Mouse (Mus musculus): ENCODE measurements around the gene Ackr4.

Ackr4 gene

DNA sequence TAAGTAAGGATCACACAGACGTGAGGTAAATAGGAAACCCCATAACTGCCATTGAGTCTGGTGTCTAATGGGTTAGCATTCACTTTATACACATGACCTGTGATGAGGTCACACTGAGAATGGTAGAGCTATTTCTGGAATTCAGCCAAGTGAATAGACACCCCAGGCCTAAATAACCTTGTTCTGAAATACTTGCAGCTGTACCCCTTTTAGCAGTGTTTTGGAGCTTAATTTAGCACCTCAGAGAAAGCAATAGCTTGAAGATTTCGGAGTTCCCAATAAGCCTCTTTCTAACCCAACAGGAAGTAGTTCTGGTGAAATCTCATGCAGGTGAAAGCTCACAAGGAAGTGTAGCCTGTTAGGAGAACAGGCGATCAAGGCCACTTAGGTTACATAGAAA, at the start of gene Ackr4:
TSS of gene Ackr4 (minus strand) at position 101 of the 400 bp plus-strand sequence.
- peak; percentile 5 for DNase-seq (ENCODE audit: low spot score)

- no peak for DNase-seq (ENCODE audit: low spot score)
Measured at GRCm38 (mm10) chr9:104172342-104172741, 45.6 kb upstream of the Ackr4 start.

DNA sequence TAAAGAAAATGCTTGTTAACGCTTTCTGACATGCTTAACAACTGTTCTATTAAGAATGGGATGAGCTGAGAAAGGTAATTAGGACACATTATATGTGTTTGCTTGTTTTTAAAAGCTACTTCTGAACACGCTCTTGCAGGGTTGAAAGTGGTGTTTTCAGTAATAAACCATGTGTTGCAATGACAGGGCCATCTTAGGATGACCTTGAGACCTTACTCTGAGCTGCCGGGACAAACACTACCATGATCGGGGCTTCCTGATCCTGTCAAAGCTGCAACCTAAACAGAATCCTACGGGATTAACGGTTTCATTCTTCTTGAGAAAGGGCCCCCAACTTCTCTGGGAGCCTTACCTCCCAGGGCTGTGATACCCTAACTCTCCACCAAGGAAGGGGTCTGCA, 44.9 kb upstream of the Ackr4 start:
- DNase-seq (ENCODE audit: low spot score): no peak

DNA sequence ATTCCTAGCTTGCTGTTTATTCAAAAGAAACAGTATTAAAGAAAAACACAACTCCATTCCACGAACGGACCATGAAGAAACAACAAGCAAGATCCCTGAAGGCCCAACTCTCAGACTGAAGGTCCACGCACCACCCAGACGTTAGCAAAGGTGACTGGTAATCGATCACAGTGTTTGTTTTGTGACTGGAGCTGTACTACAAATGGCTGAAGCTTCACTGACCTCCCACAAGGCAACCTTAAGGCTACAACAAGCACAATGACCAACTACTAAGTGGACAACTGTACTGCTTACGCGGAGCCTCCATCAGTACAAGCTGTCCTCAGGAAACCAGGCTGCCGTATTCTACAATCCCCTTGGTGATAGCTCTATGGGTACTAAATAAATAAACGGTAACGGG, 43.3 kb upstream of the Ackr4 start:
- no peak for DNase-seq (ENCODE audit: low spot score)

- no peak for DNase-seq (ENCODE audit: low spot score)
Measured at GRCm38 (mm10) chr9:104165926-104166325, 39.2 kb upstream of the Ackr4 start.

GRCm38 (mm10) chr9:104164194-104164593, 37.5 kb upstream of the Ackr4 start:
- DNase-seq (ENCODE audit: low spot score): no peak

- DNase-seq (ENCODE audit: low spot score): no peak
Measured at GRCm38 (mm10) chr9:104161117-104161516, 34.4 kb upstream of the Ackr4 start.

DNA sequence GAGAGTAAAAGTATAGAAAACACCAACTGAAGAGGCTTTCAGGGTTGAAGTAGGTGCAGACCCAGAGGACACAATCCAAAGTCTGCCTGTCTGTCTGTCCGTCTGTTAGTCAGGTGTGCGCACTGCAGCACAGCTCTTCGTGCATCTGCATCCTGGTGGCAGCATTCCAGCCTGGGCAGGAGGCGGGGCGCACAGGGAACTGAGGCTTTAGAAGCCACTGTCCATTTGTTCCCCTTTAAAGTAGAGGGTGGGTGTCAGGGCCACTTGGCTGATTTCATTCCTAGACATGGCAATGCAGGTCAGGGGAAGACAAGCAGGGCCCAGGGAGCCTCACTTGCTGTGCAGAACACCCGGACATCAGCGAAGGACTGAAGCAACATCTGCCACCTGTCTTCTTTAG, 30.6 kb upstream of the Ackr4 start:
- DNase-seq (ENCODE audit: low spot score): no peak

- DNase-seq (ENCODE audit: low spot score): no peak
Measured at GRCm38 (mm10) chr9:104156506-104156905, 29.8 kb upstream of the Ackr4 start.

DNA sequence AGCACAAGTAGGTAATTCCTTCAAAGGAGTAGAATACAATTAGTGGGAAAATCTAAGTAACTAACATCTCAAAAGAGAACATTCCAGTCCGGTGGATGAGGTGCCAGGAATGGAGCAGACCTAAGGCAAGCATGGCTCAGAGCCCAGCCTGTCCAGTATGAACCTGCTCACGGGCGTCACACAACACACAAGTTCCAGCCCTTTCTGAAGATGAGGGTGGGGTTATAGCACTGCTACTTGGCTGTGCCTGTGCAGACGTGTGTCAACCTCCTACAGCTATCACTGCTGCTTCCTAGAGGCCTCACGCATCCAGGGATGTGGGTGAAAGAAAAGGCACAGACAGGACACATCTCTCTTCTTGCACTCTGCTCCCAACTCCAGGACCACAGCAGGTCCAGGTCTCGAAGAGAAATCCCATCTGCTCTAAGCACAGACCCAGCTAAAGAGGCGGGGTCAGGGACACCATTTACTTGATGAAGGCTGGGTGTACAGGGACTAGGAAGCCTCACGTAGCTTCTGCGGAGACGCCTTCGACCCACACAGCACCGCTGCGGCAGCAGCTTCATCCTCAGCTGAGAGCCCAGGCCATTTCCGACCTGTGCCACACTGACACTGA, 28.5 kb upstream of the Ackr4 start:
- DNase-seq (ENCODE audit: low spot score): no peak

DNA sequence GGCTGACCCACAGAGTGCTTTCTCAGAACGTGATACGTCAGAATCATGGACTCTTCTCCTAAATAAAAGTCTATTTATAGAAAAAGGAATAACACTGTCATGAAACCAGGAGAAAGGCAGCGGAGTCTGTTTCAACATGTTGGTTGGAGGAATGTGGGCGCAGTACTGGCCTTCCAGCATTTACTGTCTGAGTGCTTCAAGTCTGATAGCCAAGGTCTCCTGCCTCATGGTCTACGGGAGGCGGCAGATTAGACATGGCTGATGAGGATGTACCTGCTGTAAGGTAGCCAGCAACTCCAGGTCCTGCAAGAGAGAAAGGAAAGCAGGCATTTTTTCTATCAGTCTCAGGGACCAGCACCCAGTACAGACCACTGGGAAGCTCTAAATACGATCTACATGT, 25.4 kb upstream of the Ackr4 start:
- no peak for DNase-seq (ENCODE audit: low spot score)

DNA sequence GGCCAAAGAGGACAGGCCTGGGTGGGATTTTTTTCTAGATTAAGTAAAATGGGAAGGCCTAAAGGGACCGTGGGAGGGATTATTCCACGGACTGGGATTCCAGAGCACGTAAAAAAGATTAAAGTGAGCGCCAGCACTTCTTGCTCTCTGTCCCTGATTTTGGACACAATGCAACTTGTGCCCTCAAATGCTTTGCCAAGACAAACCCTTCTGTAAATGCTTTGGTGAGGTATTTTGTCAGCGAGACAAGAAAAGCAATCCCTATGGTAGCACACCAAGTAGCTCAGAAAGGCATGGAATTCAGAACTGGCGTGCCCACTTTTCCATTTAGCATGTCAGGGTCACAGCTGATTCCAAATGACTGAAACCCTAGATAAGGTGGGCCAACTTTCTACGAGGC, 22.2 kb upstream of the Ackr4 start:
- no peak for DNase-seq (ENCODE audit: low spot score)

GRCm38 (mm10) chr9:104146683-104147082, 19.9 kb upstream of the Ackr4 start:
- no peak for DNase-seq (ENCODE audit: low spot score)

DNA sequence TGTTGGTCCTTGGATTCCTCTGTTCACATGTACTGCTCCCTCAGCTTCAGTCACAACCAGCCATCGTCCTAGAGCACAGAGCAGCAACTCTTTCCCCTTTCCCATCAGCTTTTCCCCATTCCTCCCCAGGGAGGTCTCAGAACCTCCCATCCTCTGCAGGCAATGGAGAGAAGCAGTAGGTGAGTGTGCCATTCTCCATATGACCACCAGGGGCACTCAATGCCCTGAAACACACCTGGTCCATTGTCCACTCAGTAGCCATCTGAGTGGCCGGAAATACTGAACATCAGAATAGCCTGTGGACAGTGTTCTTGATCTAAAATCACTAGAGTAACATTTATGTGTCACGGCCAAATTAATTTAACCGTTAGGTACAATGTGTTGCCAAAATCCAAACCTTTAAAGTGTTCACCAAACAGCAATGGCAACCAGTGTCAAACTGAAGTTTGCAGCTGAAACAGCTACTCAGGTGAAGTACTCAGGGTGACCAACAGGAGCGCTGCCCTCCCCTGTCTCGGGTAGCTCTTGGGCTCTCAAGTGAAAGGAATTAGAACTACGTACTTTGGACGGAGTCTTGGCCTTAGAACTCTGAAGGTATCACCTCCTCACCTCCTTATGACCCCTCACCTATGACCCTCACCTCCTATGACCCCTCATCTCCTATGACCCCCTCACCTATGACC, 17.7 kb upstream of the Ackr4 start:
- peak; percentile 17 for DNase-seq (ENCODE audit: low spot score)

DNA sequence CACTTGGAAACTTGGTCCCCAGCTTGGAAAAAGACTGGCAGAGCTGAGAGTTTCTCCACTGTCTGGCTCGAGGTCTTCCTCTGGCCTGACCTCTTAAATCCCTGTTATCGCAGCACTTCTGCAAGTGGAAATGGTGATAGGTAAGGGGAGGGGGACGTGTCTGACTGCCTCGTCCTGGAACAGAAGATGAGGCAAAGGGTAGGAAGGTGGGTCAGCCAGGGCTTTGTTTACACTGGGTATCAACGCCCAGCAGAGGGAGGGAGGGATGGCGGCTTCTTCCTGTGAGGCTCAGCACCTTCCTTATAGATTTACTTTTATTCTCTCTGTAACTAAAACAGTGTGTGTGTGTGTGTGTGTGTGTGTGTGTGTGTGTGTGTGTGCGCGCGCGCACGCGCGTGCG, 16.1 kb upstream of the Ackr4 start:
- DNase-seq (ENCODE audit: low spot score): no peak

DNA sequence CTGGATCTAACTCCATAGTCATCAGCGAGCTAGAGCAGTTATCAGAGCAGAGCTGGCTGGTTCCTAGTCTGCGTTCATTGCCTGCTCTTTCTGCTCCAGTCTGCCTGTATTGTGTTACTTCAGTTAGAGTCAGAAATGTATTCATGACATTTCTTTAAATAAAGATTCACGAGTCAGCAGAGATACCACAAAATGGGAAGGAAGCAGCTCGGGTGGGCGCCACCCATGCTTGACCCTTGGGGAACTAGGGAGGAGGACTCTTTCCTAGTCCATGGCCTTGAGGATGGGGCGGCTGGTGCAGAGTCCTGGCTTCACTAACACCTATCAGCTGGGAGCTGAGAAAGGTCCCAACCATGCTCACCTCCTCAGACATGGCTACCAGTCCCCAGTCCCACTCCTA, 13.6 kb upstream of the Ackr4 start:
- no peak for DNase-seq (ENCODE audit: low spot score)

DNA sequence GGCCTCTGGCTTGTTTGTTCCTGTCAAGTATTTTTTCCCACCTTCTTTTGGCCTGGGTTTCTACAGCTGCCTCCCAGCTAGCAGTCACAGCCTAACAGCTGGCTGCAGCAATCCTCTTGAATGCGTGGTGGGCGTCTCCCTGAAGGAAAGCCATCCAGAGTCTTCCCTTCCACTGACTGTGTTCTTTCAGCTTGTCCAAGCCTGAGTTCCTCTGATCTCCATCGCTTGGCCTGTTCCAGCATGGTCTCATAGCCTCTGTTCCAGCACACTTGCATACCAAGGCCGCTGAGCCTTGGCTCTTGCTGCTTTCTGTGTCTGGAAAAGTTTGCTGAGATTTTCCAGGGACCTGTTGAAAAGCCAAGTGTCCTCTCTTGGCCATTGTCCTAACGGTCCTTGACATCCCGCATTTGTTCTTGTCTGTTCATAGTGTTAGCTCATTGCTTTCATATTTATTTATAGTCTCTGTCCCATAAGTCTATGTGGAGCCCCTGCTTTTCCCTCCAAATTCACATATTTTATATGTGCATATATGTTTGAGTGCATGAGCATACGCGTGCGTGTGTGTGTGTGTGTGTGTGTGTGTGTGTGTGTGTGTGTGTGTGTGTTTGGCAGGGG, 3.5 kb upstream of the Ackr4 start:
- DNase-seq (ENCODE audit: low spot score): no peak

- DNase-seq (ENCODE audit: low spot score): peak; percentile 28
Measured at GRCm38 (mm10) chr9:104128110-104128509, 1.4 kb upstream of the Ackr4 start.

DNA sequence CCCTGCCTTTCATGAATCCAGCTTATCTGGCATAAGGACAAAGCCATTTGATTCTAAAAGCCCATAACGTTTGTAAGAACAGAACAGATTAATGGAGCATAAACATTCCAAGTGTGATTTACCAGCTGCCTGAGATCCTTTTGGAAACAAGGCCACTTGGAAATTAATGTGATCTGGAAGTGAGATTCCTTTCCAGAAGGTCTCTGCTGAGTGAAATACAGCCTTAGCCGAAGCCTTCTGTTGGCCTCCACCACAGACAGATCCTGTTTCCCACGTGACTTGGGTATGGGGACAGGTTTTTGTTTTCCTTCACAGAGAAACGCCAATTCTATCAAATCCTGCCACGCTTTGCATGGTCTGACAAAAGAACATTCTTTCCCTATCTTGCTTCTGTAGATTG, 3.1 kb downstream of the Ackr4 start:
- peak; percentile 14 for DNase-seq (ENCODE audit: low spot score)

DNA sequence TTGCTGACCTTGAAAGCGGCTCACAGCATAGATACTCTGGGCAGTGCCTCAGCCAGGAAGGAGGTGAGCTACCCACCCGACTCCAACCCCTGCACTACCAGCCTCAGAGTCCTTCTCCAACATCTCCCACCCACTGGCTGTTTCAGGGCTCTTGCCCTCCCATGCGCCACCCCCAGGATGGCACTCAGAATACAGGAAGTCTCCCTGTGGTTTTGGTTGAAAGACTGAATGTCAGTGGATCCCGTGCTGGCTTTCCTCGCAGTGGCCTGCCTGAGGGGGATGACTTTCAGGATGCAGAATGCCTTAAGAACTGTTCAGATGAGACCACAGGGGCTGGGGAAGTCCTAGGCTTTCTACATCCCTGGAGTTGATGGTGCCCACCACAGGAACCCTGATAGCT, 3.6 kb downstream of the Ackr4 start:
- DNase-seq (ENCODE audit: low spot score): no peak

DNA sequence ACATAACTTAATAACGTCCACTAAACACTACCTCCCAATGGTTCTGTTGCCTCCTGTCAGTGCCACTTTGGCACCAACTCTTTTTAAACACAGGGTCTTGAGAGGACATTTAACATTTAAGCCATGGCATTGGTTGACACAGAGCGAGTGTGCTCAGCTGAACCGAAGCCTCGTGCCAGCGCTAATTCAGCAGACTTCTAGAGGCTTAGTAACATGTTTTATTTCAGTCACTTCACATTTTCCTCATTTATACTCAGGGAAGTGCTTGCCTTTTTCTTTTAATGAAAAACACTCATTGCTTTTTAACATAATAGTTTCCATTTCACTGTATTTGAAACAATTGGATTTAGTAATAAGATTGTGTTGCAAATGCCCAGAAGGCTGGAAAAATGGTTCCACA, 17.6 kb downstream of the Ackr4 start:
- no peak for DNase-seq (ENCODE audit: low spot score)

GRCm38 (mm10) chr9:104108571-104109143, 18.1 kb downstream of the Ackr4 start:
- no peak for DNase-seq (ENCODE audit: low spot score)

- DNase-seq (ENCODE audit: low spot score): no peak
Measured at GRCm38 (mm10) chr9:104107482-104107881, 19.3 kb downstream of the Ackr4 start.

Measured in embryo, embryonic 10.5 days (tissue).